Mouse (Mus musculus) adrenal gland, postnatal 4 days (tissue): ENCODE results near the gene Abi3. TPM values are rescaled to one million over a fixed set of nuclear protein-coding genes. Genes with fewer than 3 reads are reported as not detected.

Experiments used
- DNase-seq, 2 experiments: peaks; one replicate each; pipeline ENCODE4 v3.0.0; 2021 to 2022; ENCODE audit warnings: low spot score in 2 of 2, mixed read lengths in 2 of 2
- total RNA-seq, 2 experiments: library from RNA; stranded (reverse); gene quantifications; 2 replicates each; pipeline ENCODE4 v1.2.3; 2021

The Abi3 gene
- total RNA-seq, 2 experiments from 2014 or later, result 18.6 to 18.8 TPM

DNA sequence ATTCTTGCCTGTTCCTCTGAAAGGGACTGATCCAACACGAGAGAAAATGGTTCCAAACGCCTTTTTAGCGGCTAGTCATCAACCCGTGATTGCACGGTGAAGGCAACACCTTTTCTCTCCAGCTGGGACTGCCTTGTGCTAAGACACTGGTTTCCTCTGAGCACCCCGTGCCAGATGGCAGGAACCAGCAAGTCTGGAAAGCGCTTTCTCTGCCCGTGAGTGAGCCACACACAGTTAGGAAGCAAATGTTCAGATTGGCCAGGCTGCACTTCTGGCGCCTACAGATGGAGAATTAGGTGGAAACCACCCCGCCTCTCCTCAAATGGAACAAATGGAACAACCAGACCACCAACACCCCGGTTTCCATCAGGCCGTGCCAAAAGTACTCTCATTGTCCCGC is 50.5 kb downstream of the Abi3 start:
- DNase-seq, result no peak

DNA sequence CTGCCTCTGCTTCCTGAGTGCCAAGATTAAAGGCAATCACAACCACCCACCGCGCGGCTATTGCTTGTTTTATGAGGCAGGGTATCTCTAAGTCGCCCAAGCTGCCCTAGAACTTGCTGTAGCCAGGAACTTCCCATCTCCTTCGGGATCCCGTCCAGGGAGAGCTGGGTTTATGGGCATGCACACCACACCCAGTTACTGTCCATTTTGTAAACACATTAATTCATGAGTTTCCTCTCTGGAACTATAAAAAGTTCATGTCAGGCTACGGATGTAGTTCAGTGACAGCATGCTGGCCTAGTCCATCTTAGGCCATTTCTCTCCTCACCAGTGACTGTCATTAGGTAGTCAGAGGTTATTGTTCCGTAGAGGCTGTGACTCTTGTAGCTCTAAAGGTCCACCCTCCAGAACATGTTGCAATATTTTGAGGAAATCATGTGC is 52.8 kb downstream of the Abi3 start:
- no peak for DNase-seq

DNA sequence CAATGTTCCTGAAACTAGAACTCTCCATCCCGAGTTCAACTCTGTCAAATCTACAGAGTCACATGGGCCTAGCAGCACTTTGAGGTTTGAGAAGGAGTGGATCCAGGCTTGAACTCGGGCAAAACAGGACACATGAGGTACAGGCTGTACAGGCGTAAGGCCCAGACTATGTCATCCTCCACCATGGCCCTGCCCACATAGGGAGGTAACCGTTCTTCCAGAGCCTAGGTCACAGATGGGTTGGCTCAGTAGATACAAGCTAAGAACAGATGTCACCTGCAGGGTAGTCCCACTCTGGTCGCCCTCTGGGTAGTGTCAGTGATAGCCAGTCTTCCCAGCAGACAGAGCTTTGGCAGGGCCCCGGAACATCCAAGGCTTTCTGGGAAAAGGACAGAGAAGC is 55.8 kb downstream of the Abi3 start:
- DNase-seq, result no peak

DNA sequence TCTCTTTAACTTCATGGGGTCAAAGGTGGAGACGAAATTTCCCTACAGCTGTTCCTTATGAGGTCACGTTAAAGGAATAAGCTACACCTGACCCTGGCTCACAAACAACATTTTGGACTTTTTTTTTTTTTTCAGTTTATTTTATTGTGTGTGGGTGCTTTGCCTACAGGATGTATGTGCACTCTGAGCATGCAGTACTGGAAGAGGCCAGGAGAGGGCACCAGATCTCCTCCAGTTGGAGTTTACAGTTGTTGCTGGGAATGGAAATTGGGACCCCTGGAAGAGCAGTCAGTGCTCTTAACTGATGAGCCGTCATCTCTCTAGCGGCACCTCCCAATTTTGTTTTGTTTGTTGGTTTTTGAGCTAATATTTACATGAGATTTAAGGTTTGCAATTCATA is 56.6 kb downstream of the Abi3 start:
- DNase-seq, result no peak

GRCm38 (mm10) chr11:95783958-95784357 is 58.3 kb downstream of the Abi3 start:
- DNase-seq, result no peak

DNA sequence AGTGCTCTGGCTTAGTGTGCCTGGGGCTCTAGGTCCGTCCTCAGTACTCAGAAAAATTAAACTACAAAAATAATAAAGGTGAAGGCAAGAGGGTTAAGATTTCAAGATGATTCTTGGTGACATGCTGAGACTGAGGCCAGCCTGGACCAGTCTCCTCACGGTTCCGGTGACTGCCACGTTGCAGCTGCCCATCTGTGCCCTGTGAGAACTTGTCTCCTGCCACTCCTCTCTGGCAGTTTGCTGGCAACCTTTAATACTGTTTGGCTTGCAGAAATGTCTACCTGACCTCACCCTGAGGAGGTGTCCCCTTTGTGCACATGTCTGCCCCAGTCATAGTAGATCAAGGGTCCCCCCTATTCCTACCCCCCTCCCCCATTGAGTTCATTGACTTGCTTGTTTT is 58.8 kb downstream of the Abi3 start:
- no peak for DNase-seq

DNA sequence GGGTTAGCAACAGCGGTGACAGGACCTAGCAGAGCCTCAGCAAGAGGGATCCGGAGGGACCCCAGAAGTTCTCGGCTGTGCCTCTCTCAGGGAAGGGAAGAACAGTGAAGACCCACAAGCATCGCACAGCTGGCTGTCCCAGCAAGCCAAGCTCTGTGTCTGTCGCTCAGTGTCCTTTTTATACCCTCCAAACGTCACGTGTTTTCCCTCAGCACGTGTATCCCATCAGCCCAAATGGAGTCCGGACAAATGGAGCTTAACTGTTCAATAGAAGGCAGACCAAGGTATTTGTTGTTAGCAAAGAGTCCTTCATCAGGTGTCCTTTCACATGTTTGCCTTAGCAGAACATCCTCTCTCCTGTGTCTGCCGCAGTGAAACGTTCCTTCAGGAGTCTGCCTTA is 60.7 kb downstream of the Abi3 start:
- DNase-seq, result no peak

DNA sequence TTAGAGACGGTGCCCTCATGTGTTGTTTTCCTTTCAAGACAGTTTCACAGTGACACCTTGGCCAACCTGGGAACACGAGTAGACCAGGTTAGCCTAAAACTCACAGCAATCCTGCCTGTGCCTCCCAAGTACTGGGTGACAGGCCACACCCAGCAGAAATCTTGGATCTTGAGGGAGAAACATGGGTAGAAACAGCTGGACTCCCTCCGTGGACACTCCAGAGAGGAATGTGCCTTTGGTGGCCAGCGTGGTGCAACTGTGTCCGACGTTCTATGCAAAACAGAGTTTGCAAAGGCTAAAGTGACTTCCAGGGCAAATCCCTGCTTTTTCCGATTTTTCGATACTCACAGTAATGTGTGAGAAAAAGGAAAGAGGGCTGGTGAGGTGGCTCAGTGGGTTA is 61.8 kb downstream of the Abi3 start:
- no peak for DNase-seq

Other genes with a start within 250 kb of the Abi3 start
- gene Phb, start 175.5 kb downstream of the Abi3 start, total RNA-seq, result 100 to 1,000 TPM; 215 to 226 TPM
- gene Zfp652, start 129.8 kb downstream of the Abi3 start, total RNA-seq, result 10 to 100 TPM; 61.7 to 63.2 TPM
- 1 to 10 TPM; 1.2 TPM for gene B130006D01Rik, start 118.9 kb downstream of the Abi3 start, total RNA-seq
- gene Phospho1, start 18.0 kb downstream of the Abi3 start, total RNA-seq, result 10 to 100 TPM; 25.5 to 26.0 TPM
- 10 to 100 TPM; 17.2 to 23.1 TPM for gene Gngt2, start 5.3 kb downstream of the Abi3 start, total RNA-seq
- gene B4galnt2, start 72.4 kb upstream of the Abi3 start, total RNA-seq, result under 1 TPM in 1 of 2 experiments, not detected in 1; 0.28 TPM
- gene Igf2bp1, start 163.5 kb upstream of the Abi3 start, total RNA-seq, result 10 to 100 TPM; 19.4 to 27.3 TPM
- gene Gip, start 182.1 kb upstream of the Abi3 start, total RNA-seq, result not detected
- 10 to 100 TPM; 74.3 to 78.8 TPM for gene Snf8, start 192.4 kb upstream of the Abi3 start, total RNA-seq
- gene Ube2z, start 222.9 kb upstream of the Abi3 start, total RNA-seq, result 10 to 100 TPM; 54.9 to 57.8 TPM
- 100 to 1,000 TPM; 332 to 356 TPM for gene Atp5g1, start 233.2 kb upstream of the Abi3 start, total RNA-seq